Mouse (Mus musculus): ENCODE measurements around the gene Thegl. TPM values are rescaled to one million over a fixed set of nuclear protein-coding genes. Genes with fewer than 3 reads are reported as not detected.

Gene Thegl
- total RNA-seq, 4 experiments from 2014 or later: 0.21 to 0.91 (median 0.68) TPM; not detected in 1

DNA sequence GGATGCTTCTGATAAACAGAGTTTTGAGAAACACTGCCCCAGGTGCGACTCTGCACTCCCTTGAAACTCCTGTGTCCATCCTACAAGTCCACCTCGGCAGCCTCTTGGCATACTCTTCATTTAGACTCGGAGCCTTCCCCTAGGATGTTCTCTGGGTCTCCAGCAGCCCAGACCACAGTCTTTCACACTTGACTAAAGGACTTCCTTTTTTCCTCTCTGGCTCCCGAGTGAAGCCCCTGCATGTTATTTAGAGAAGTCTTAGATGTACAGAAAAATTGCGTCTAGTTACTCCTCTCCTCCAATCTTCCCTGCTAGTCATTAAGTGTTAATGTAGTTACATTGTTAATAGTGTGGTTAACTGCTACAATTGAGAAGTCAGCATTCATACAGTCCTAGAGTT lies 28.5 kb downstream of the Thegl start:
- no peak for DNase-seq (ENCODE audit: low spot score in 2 of 2)

DNA sequence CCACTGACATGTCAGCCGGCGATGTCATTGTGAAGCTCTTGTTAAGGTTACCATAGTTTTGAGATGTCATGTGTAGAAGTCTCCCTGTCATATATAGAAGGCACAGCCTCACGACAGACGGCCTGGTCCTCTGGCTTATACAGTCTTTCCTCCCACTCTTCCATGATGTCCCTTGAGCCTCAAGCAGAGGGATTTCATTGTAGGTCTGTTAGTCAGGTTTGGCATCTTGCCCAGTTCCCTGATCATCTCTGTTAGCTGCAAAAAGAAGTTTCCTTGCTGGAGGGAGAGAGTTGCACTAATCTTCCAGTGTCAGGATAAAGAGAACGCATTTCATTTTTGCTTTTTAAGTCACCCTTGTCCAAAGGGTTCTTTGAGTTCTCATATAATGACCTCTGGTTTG lies 36.8 kb downstream of the Thegl start:
- no peak for DNase-seq (ENCODE audit: low spot score in 2 of 2)

DNA sequence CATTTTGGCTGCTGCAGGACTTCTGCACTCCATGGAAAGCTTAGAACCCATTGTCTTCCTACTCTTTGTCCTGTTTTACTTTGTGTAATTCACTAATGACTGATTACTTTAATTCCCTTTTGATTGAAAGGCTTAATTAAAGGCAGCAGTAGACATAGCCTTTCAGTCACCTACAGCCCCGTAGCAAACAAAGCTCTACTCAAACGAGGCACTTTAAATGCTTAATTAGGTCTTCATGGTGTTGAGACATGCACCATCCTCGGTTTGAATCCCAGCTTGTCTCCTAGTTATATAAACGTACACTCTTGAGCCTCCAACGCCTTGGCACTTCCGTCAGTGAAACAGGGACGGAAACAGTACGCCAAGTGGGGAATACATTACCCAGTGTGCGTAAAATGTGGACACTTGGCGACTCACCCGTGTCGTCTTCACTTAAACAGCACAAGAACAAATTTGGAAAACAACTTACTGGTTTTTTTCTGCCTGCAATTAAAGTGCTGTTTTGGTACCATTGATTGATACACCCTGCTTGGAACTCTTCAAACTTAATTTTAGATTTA lies 41.1 kb downstream of the Thegl start:
- DNase-seq (ENCODE audit: low spot score in 2 of 2): no peak

DNA sequence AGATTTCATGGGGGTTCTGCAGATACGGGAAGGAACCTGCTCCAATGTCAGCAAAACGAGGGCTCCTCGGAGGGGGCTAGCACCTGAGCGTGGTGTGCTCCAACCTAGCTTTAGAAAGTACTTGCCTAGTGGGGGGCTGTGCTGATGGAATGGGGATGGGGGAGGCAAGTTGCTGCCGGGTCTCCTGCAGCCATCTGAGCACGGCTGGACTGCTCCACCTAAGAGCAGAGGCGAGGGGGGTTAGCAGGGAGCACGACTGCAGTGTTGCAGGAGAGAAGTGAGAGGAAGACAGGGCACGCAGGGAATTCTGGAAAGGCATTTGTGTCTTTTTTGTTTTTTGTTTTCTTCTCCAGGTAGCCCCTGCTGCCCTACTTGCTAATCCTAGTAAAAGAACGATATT lies 44.5 kb downstream of the Thegl start:
- DNase-seq (ENCODE audit: low spot score in 2 of 2): no peak

DNA sequence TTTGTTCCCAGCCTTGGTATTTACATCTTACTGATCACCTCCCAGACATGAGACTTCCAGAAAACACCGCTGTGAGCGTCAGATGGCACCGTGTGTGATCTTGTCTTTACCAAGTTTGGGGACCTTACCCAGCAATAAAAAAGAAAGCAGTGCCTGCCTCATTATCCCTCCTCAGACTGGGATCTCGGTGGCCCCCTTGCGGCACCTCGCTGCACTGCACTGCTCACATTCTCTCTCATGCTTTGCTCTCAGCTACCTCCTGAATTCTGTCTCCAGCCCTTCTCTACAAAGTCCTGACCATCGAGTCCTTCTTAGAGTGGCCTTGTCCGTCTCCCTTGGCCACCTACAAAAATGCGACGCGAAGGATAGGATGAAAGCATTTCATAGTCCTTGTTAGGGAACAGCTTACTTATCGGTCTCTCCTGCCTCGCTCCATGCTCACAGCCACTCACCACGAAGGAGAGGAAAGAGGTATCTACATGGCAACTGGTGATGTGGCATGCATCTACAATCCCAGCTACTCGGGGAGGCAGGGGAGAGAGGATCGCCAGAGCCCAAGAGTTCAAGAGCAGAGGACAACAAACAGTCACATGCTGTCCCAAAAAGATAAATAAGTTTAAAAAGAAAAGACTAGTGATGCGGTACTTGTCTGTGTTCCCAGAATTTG lies 45.7 kb downstream of the Thegl start:
- peak in 1 of 2 experiments; percentile 71 for DNase-seq (ENCODE audit: low spot score in 2 of 2)

- DNase-seq (ENCODE audit: low spot score in 2 of 2): no peak
Observed at GRCm38 (mm10) chr5:77067321-77067720, 51.5 kb downstream of the Thegl start.

- DNase-seq (ENCODE audit: low spot score in 2 of 2): no peak
Observed at GRCm38 (mm10) chr5:77070987-77071386, 55.2 kb downstream of the Thegl start.

GRCm38 (mm10) chr5:77071626-77072025 lies 55.8 kb downstream of the Thegl start:
- DNase-seq (ENCODE audit: low spot score in 2 of 2): no peak

DNA sequence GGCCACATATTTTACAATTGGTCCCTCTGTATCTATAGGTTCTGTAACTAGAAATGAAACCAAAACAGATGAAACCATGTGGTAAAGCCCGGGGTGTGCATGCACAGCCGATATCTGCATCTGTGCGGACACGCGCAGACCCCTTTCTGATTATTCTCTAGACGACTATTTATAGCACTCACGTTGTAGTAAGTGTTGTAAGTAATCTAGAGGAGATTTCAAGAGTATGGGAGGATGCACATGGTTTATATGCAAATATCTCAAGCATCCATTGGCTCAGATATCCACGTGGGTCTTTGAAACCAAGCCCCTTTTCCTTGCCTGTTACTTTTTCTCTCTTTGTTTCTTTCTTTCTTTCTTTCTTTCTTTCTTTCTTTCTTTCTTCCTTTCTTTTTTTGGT lies 58.0 kb downstream of the Thegl start:
- no peak for DNase-seq (ENCODE audit: low spot score in 2 of 2)

DNA sequence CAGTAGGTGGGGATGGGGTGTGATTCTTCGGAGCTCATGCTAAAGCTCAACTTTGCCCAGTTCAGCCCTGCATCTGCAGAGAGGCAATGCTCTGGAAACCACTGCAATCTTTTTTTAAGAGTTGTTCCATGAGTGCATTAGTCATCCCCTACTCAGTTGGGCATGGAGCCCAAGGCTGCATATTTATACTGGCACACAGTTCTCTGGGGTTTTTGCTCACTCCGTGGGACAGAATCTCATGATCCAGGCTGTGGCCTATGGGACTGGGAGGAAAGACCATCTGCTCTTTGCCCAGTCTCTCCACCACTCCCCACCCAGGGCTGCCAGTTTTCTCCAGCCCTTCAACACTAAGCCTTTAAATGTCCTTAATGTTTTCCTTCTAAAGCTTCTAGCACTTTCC lies 59.1 kb downstream of the Thegl start:
- DNase-seq (ENCODE audit: low spot score in 2 of 2): peak in 1 of 2 experiments; percentile 65

GRCm38 (mm10) chr5:77075951-77076350 lies 60.1 kb downstream of the Thegl start:
- DNase-seq (ENCODE audit: low spot score in 2 of 2): no peak

- no peak for DNase-seq (ENCODE audit: low spot score in 2 of 2)
Observed at GRCm38 (mm10) chr5:77080761-77081160, 64.9 kb downstream of the Thegl start.

- peak in 1 of 2 experiments; percentile 39 for DNase-seq (ENCODE audit: low spot score in 2 of 2)
Observed at GRCm38 (mm10) chr5:77082735-77083134, 66.9 kb downstream of the Thegl start.

DNA sequence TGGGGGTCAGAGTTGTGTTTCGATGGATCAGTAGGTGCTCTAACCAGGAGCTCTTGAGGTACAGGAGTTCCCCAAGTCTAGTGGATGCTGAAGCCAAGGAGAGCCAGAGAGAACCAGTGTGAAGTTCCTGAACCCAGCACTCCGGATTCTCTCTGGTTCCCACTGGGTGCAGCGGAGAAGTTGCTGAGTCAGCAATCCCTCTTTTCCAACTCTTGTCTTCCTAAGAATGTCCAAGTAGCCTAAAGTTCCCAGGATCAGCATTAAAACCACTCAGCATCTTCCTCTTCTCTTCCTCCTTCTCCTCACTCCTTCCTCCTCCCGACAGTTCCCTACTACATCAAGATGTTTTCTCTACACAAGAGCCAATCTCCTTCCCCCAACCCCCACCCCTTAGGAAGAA lies 68.6 kb downstream of the Thegl start:
- no peak for DNase-seq (ENCODE audit: low spot score in 2 of 2)

DNA sequence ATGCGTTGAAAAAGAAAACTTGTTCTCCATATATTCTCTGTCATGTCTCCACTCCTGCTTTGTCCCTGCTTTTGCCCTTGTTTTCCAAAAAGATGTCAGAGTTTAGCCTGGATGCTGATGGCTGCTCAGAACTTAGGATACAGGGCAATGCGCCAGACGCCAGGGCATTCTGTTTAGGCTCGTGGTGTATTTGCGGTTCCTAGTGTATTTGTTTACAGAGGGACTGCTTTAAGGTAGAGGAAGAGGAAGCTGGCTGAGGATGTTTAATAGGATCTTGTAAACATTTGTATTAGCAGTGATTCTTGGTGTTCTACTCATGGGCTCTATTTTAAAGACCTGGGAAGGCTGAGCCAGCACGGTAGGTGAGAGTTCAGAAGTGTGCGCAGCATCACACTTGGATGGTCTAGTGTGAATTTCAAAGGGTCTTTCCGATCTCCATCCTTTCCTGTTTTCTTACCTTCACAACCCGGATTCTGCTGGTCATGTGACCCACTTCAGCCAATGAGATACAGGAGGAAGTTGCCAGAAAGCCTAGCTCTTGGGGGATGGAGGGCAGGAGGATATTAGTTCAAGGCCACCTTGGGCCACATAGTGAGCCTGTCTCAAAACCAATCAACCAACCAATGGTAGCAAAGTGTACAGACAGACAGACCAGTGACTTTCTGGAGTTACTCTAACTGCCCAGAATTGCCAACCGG lies 70.1 kb downstream of the Thegl start:
- DNase-seq (ENCODE audit: low spot score in 2 of 2): no peak

DNA sequence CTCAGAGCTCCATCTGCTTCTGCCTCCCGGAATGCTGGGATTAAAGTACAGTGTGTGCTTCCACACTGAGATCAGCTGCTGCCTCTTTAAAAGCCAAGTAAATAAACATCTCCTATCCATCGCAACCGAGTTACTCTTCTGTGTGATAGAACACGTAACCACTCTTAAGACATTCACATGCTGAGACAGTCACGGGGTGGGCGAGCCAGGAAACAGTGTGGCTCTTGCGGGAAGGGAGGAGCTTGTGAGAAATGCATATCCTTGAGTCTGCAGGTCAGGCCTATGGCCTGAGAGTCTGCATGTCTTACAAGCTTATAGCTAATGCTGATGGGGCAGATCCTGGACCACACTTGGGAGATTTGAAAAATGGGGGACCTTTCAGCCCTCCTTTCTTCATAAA lies 70.7 kb downstream of the Thegl start:
- no peak for DNase-seq (ENCODE audit: low spot score in 2 of 2)

DNA sequence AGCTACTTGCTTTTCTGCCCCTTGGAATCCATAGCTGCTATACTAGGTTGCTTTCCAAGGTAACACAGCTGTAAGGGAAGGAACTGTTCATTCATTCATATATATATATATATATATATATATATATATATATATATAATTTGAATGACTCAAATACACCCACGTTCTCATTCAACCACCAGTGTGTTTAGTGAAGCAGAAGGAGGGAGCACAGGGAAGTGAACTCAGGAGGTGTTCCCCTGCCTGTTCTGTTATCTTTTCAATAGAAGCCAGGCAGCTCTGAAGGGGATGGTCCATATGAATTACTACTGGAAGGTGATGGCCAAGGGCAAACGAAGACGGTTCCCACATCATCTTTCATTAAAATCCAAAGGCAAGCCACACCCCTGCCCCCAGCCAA lies 71.3 kb downstream of the Thegl start:
- no peak for DNase-seq (ENCODE audit: low spot score in 2 of 2)

DNA sequence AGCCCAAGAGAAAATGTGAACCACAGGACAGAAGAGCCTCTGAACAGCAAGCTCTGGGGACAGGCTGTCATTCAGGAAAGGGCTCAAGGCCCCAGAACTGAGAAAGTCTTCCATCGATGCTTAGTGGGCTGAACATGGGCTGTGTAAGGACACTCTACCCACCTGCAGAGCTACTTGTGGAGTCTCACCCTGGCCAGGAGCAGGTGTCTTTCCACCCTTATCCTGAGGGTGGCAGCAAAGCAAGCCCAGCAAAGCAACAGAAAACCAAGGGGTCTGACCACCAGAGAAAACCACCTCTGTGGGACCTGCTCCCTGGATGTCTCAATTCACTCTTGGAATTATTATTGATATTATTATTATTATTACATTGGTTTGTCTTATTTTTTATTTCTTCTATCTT lies 73.5 kb downstream of the Thegl start:
- peak in 1 of 2 experiments; percentile 34 for DNase-seq (ENCODE audit: low spot score in 2 of 2)

- no peak for DNase-seq (ENCODE audit: low spot score in 2 of 2)
Observed at GRCm38 (mm10) chr5:77089901-77090300, 74.1 kb downstream of the Thegl start.

DNA sequence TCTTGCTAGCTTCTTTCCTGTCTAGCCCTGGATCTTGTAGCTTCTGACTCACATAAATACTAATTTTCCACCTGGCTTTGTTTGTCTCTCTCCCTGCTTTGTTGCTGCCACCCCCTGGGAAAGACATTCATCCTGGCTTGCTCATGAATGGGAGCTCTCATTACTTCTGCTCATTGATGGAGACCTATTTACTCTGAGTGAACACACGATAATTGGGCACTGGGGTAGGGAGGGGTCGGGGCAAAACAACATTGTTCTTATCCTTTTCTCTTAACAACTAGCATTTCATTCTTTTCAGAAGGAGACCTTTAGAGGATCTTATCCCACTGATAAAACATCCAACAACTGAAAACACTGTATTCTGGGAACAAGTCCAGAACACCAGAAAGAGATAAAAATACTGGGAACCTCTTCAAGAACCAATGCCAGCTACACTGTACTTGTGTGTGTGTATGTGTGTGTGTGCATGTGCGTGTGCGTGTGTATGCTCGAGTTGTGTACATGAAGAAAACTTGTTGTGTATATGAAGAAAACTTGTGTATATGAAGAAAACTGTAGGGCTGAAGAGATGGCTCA lies 74.8 kb downstream of the Thegl start:
- no peak for DNase-seq (ENCODE audit: low spot score in 2 of 2)

GRCm38 (mm10) chr5:77091923-77092322 lies 76.1 kb downstream of the Thegl start:
- no peak for DNase-seq (ENCODE audit: low spot score in 2 of 2)

DNA sequence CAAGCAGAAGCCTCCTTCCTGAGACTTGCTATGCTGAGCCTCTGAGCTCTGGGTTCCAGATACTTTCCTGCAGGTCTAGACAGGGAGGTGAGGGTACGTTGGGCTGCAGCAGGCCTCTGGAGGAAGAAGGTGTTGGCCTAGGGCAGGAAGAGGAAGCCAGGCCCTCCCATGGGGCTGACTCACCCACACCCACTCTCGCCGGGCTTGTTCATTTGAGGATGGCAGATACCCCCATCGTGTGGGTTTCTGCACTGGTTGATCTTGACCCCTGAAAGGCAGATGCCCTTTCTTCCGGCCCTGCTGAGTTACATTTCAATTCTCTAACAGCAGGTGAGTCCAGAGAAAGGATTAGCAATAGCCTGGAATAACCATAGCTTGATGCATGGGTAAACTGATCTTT lies 76.7 kb downstream of the Thegl start:
- DNase-seq (ENCODE audit: low spot score in 2 of 2): no peak

- no peak for DNase-seq (ENCODE audit: low spot score in 2 of 2)
Observed at GRCm38 (mm10) chr5:77093961-77094360, 78.1 kb downstream of the Thegl start.
